Mouse (Mus musculus): ENCODE results near the gene Pirb.

DNA sequence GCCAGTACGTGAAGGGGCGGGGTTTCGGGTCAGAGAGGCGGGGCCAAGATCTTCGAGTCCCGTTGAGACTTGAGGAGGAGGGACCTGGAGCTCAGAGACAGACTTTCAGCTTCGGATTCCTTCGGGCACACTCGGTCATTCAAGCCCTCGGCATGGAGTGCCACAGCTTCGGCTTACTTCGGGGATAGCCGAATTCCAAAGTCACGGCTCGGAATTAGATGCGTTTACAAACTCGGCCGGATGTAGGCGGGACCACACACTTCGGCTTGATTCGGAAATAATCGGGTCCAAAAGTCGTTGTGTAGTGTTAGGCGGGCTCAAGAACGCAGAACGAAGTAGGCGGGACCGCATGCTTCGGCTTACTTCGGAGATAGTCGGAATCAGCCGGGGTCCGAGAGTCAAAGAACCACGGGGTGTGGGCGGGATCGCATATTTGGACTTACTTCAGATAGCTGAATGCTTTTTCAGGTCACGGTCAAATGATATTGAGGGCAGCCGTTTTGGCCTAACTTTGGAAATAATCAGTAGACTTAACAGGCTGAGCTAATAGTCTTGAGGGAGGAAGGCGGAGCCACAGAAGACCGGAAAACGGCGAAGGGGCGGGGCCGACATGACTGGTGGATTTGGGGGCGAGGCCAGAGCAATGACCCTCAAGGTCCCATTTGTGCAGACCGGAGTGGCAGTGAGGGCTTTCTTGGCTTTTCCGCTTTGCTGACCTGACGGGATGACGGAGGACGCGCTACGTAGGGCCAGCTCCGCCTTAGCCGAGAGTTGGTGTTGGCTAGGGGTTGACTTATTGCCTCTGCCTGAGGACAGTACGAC lies 27.0 kb downstream of the Pirb start, which contains the start of gene Mboat7:
- TF ChIP-seq CTCF (IDR thresholded peaks at IDR 0.05; ENCODE audit: control insufficient read depth, insufficient read depth, insufficient read length) (no peak), MYOD1 (IDR thresholded peaks at IDR 0.05; ENCODE audit: control insufficient read depth, insufficient read length, low read depth) (no peak)

All from C2C12 (cell line).